Mouse (Mus musculus) monocyte, adult 5-6 weeks (primary cell): ENCODE data around the gene Lrig1. TPM values are rescaled to one million over a fixed set of nuclear protein-coding genes. Genes with fewer than 3 reads are reported as not detected.
A peak's percentile ranks its signal among the peaks of the same experiment; 100 is the strongest.

ENCODE experiments used
- ATAC-seq: fragments of 153-309, 156-312 bp; replicated peaks from 2 replicates; pipeline ENCODE4 v1.8.0; 2017; ENCODE audit warnings: mild to moderate bottlenecking; ENCODE audit not compliant: low TSS enrichment, insufficient number of reproducible peaks, severe bottlenecking, poor library complexity, low FRiP score
- total RNA-seq: library from RNA; stranded (forward); fragments of 200-1000, 200-491, 200-594 nt; gene quantifications from 3 replicates; pipeline ENCODE4 v1.2.3, GENCODE M21; 2017

The Lrig1 gene
- 1.5 to 4.0 TPM (median 2.8 TPM) in 3 replicates for total RNA-seq

GRCm38 (mm10) chr6:94700067-94700491, at the start of gene Lrig1:
TSS of gene Lrig1 (minus strand) at chr6:94700158.
- peak; percentile 89 for ATAC-seq

GRCm38 (mm10) chr6:94749626-94750025, 49.7 kb upstream of the Lrig1 start:
- ATAC-seq, result no peak

GRCm38 (mm10) chr6:94748361-94748760, 48.4 kb upstream of the Lrig1 start:
- ATAC-seq, result no peak

- no peak for ATAC-seq
These were observed 40.3 kb upstream of the Lrig1 start for GRCm38 (mm10) chr6:94740117-94740729.

- ATAC-seq, result no peak
These were observed 38.7 kb upstream of the Lrig1 start for GRCm38 (mm10) chr6:94738647-94739046.

GRCm38 (mm10) chr6:94733878-94734277, 33.9 kb upstream of the Lrig1 start:
- ATAC-seq, result no peak

- no peak for ATAC-seq
These were observed 29.9 kb upstream of the Lrig1 start for GRCm38 (mm10) chr6:94729847-94730246.

GRCm38 (mm10) chr6:94729132-94729531, 29.2 kb upstream of the Lrig1 start:
- no peak for ATAC-seq

GRCm38 (mm10) chr6:94724612-94725011, 24.7 kb upstream of the Lrig1 start:
- ATAC-seq, result no peak

- no peak for ATAC-seq
These were observed 18.8 kb upstream of the Lrig1 start for GRCm38 (mm10) chr6:94718607-94719346.

GRCm38 (mm10) chr6:94717705-94718489, 17.9 kb upstream of the Lrig1 start:
- ATAC-seq, result no peak

GRCm38 (mm10) chr6:94715645-94715940, 15.6 kb upstream of the Lrig1 start:
- ATAC-seq, result no peak

- no peak for ATAC-seq
These were observed 15.1 kb upstream of the Lrig1 start for GRCm38 (mm10) chr6:94714815-94715644.

- ATAC-seq, result no peak
These were observed 9.9 kb upstream of the Lrig1 start for GRCm38 (mm10) chr6:94709832-94710231.

GRCm38 (mm10) chr6:94709150-94709549, 9.2 kb upstream of the Lrig1 start:
- ATAC-seq, result no peak

- ATAC-seq, result no peak
These were observed 7.3 kb upstream of the Lrig1 start for GRCm38 (mm10) chr6:94707254-94707653.

GRCm38 (mm10) chr6:94705931-94706330, 6.0 kb upstream of the Lrig1 start:
- ATAC-seq, result no peak

GRCm38 (mm10) chr6:94702993-94703392, 3.0 kb upstream of the Lrig1 start:
- ATAC-seq, result no peak

GRCm38 (mm10) chr6:94701071-94701470, 1.1 kb upstream of the Lrig1 start:
- no peak for ATAC-seq
